Mouse (Mus musculus) heart, embryonic 15.5 days (tissue): ENCODE measurements around the gene Defb47. TPM values are rescaled to one million over a fixed set of nuclear protein-coding genes. Genes with fewer than 3 reads are reported as not detected.
A peak's percentile ranks its signal among the peaks of the same experiment; 100 is the strongest.

Source experiments
- ATAC-seq: fragments of 200-750 bp; cut with Nextera tagmentation; replicated peaks from 2 replicates; pipeline ENCODE4 v1.8.0; 2017; ENCODE audit warnings: low read depth, moderate TSS enrichment; ENCODE audit not compliant: insufficient number of reproducible peaks, insufficient read depth, low FRiP score
- H3K27ac ChIP-seq: fragments of 300-500 bp; sonication (generic); 2 replicates; pipeline ENCODE4 v1.5.1; 2015; ENCODE audit warnings: mild to moderate bottlenecking, inconsistent platforms
- H3K27me3 ChIP-seq: fragments of 300-500 bp; sonication (generic); 2 replicates; pipeline ENCODE4 v1.6.1; 2015; ENCODE audit warnings: inconsistent platforms
- H3K36me3 ChIP-seq: fragments of 300-500 bp; sonication (generic); 2 replicates; pipeline ENCODE4 v1.6.1; 2015; ENCODE audit warnings: mild to moderate bottlenecking, inconsistent platforms
- H3K4me1 ChIP-seq: fragments of 300-500 bp; sonication (generic); replicated peaks from 2 replicates; pipeline ENCODE4 v1.6.1; 2015; ENCODE audit warnings: inconsistent platforms
- H3K4me2 ChIP-seq: fragments of 300-500 bp; sonication (generic); 2 replicates; pipeline ENCODE4 v1.6.1; 2015; ENCODE audit warnings: inconsistent platforms, mild to moderate bottlenecking, moderate library complexity
- H3K4me3 ChIP-seq: fragments of 300-500 bp; sonication (generic); 2 replicates; pipeline ENCODE4 v1.5.1; 2015; ENCODE audit warnings: mild to moderate bottlenecking, inconsistent platforms
- H3K9ac ChIP-seq: fragments of 300-500 bp; sonication (generic); 2 replicates; pipeline ENCODE4 v1.6.1; 2015; ENCODE audit warnings: mild to moderate bottlenecking, inconsistent platforms
- H3K9me3 ChIP-seq: fragments of 300-500 bp; sonication (generic); replicated peaks from 2 replicates; pipeline ENCODE4 v1.6.1; 2016; ENCODE audit warnings: inconsistent platforms
- WGBS: fragments of 180-500 bp; shearing (Covaris S2); methylation state at CpG from one replicate; pipeline ENCODE4 v1.1.7; 2015; ENCODE audit warnings: mixed read lengths; 5-methylcytosine and 5-hydroxymethylcytosine counted together
- polyA plus RNA-seq: library from polyadenylated mRNA; unstranded; fragments of >200 nt; fragmentation: Nextera tagmentation; extraction: Ambion mirVana; gene quantifications from 2 replicates; pipeline ENCODE4 v1.2.1, GENCODE M21; 2015

Gene Defb47
- polyA plus RNA-seq, result not detected in 2 replicates

GRCm38 (mm10) chr14:62997777-62998176 lies at the start of gene Defb47:
Defb47 (plus strand) TSS chr14:62998077.
- Histone ChIP-seq H3K36me3 (no peaks in the 10 kb centered on the region), H3K27me3 (no peaks in the 10 kb centered on the region), H3K27ac (no peak within 1 kb of the TSS), H3K9ac (no peak within 1 kb of the TSS), H3K4me1 (peaks cover 6% of the 10 kb centered on the region; the same call in 1 of the 2 replicates), H3K9me3 (no peaks in the 10 kb centered on the region), H3K4me2 (no peak within 1 kb of the TSS), H3K4me3 (no peak within 1 kb of the TSS)
- WGBS, result 83% methylated on average over 8 of the region's 8 CpGs
- no peak for ATAC-seq

GRCm38 (mm10) chr14:62956091-62956490 lies 41.8 kb upstream of the Defb47 start:
- no peak overlapping the region for H3K4me2 ChIP-seq
- no peaks in the 10 kb centered on the region; the same call in 1 of the 2 replicates for H3K9me3 ChIP-seq
- ATAC-seq, result no peak
- whole genome bisulfite sequencing, result 78% methylated on average over 9 of the region's 9 CpGs
- no peak overlapping the region; the same call in 1 of the 2 replicates for H3K27ac ChIP-seq
- no peaks in the 10 kb centered on the region for H3K27me3 ChIP-seq
- no peaks in the 10 kb centered on the region; the same call in 1 of the 2 replicates for H3K4me1 ChIP-seq
- no peak overlapping the region for H3K4me3 ChIP-seq
- peaks cover 30% of the 10 kb centered on the region for H3K36me3 ChIP-seq
- H3K9ac ChIP-seq, result no peak overlapping the region

- Histone ChIP-seq H3K4me2 (no peak overlapping the region), H3K4me1 (peaks cover 13% of the 10 kb centered on the region), H3K9ac (no peak overlapping the region), H3K27ac (no peak overlapping the region), H3K36me3 (peaks cover 6% of the 10 kb centered on the region), H3K9me3 (no peaks in the 10 kb centered on the region; the same call in 1 of the 2 replicates), H3K27me3 (no peaks in the 10 kb centered on the region), H3K4me3 (no peak overlapping the region)
- ATAC-seq, result no peak
- WGBS, result 78% methylated on average over 4 of the region's 4 CpGs
Observed at GRCm38 (mm10) chr14:62963632-62964031, 34.2 kb upstream of the Defb47 start.

- no peaks in the 10 kb centered on the region for H3K9me3 ChIP-seq
- 0 out of 2 replicates have a peak overlapping the region, but pooled peaks have one; percentile 34 for H3K9ac ChIP-seq
- H3K4me2 ChIP-seq, result peak overlapping the region; percentile 56
- ATAC-seq, result peak; percentile 28; the same call in 1 of the 2 replicates
- 73% methylated on average over 5 of the region's 5 CpGs for WGBS
- peaks cover 13% of the 10 kb centered on the region for H3K4me1 ChIP-seq
- H3K4me3 ChIP-seq, result peak overlapping the region; percentile 37; the same call in 1 of the 2 replicates
- H3K27ac ChIP-seq, result no peak overlapping the region
- H3K27me3 ChIP-seq, result no peaks in the 10 kb centered on the region
- peaks cover 3% of the 10 kb centered on the region; the same call in 1 of the 2 replicates for H3K36me3 ChIP-seq
Observed at GRCm38 (mm10) chr14:62965342-62965741, 32.5 kb upstream of the Defb47 start.

- ATAC-seq, result no peak; the same call in 1 of the 2 replicates
- Histone ChIP-seq H3K9me3 (no peaks in the 10 kb centered on the region), H3K4me2 (peak overlapping the region; percentile 56), H3K4me3 (peak overlapping the region; percentile 37), H3K27me3 (no peaks in the 10 kb centered on the region), H3K36me3 (no peaks in the 10 kb centered on the region), H3K4me1 (peaks cover 13% of the 10 kb centered on the region), H3K9ac (0 out of 2 replicates have a peak overlapping the region, but pooled peaks have one; percentile 34), H3K27ac (no peak overlapping the region)
- 16% methylated on average over 15 of the region's 15 CpGs for WGBS
Observed at GRCm38 (mm10) chr14:62965811-62966520, 31.9 kb upstream of the Defb47 start.

GRCm38 (mm10) chr14:62975046-62975445 lies 22.8 kb upstream of the Defb47 start:
- Histone ChIP-seq H3K9ac (no peak overlapping the region), H3K36me3 (no peaks in the 10 kb centered on the region), H3K4me2 (no peak overlapping the region), H3K27me3 (no peaks in the 10 kb centered on the region), H3K27ac (no peak overlapping the region), H3K4me3 (no peak overlapping the region), H3K9me3 (no peaks in the 10 kb centered on the region), H3K4me1 (no peaks in the 10 kb centered on the region)
- 14% methylated on average over 5 of the region's 5 CpGs for WGBS
- ATAC-seq, result no peak

GRCm38 (mm10) chr14:62979815-62980214 lies 18.1 kb upstream of the Defb47 start:
- no peak overlapping the region for H3K4me2 ChIP-seq
- H3K27ac ChIP-seq, result no peak overlapping the region
- 70% methylated on average over 1 of the region's 1 CpGs for WGBS
- H3K9me3 ChIP-seq, result no peaks in the 10 kb centered on the region
- H3K27me3 ChIP-seq, result no peaks in the 10 kb centered on the region
- H3K36me3 ChIP-seq, result no peaks in the 10 kb centered on the region
- H3K9ac ChIP-seq, result no peak overlapping the region
- H3K4me1 ChIP-seq, result no peaks in the 10 kb centered on the region
- H3K4me3 ChIP-seq, result no peak overlapping the region
- no peak for ATAC-seq

- no peaks in the 10 kb centered on the region for H3K9me3 ChIP-seq
Observed at GRCm38 (mm10) chr14:62984410-62984809, 13.5 kb upstream of the Defb47 start, which contains the start of gene Defb48. Defb48 (minus strand) TSS chr14:62984510.

GRCm38 (mm10) chr14:62991271-62991670 lies 6.6 kb upstream of the Defb47 start:
- no peak for ATAC-seq
- Histone ChIP-seq H3K4me3 (no peak overlapping the region), H3K9ac (no peak overlapping the region), H3K4me2 (no peak overlapping the region), H3K4me1 (0 out of 2 replicates have a peak, but pooled peaks cover 4% of the 10 kb centered on the region), H3K27me3 (no peaks in the 10 kb centered on the region), H3K27ac (no peak overlapping the region), H3K36me3 (no peaks in the 10 kb centered on the region), H3K9me3 (no peaks in the 10 kb centered on the region)
- WGBS, result 48% methylated on average over 3 of the region's 3 CpGs

More at GRCm38 (mm10) chr14:62984410-62984809, 13.5 kb upstream of the Defb47 start, which contains the start of gene Defb48:
- no peaks in the 10 kb centered on the region for H3K36me3 ChIP-seq
- H3K27ac ChIP-seq, result no peak within 1 kb of the TSS
- no peak within 1 kb of the TSS for H3K4me3 ChIP-seq
- 51% methylated on average over 1 of the region's 1 CpGs for WGBS
- no peaks in the 10 kb centered on the region for H3K4me1 ChIP-seq
- H3K4me2 ChIP-seq, result no peak within 1 kb of the TSS
- H3K9ac ChIP-seq, result no peak within 1 kb of the TSS
- H3K27me3 ChIP-seq, result no peaks in the 10 kb centered on the region
- ATAC-seq, result no peak

GRCm38 (mm10) chr14:62991849-62992510 lies 5.9 kb upstream of the Defb47 start:
- no peak for ATAC-seq
- H3K27ac ChIP-seq, result no peak overlapping the region
- H3K36me3 ChIP-seq, result no peaks in the 10 kb centered on the region
- H3K9ac ChIP-seq, result no peak overlapping the region
- no peaks in the 10 kb centered on the region for H3K27me3 ChIP-seq
- no peak overlapping the region for H3K4me2 ChIP-seq
- H3K4me3 ChIP-seq, result no peak overlapping the region
- WGBS, result 61% methylated on average over 7 of the region's 7 CpGs
- H3K9me3 ChIP-seq, result no peaks in the 10 kb centered on the region
- 0 out of 2 replicates have a peak, but pooled peaks cover 4% of the 10 kb centered on the region for H3K4me1 ChIP-seq

GRCm38 (mm10) chr14:62998977-62999376 lies 1.1 kb downstream of the Defb47 start:
- Histone ChIP-seq H3K27ac (no peak overlapping the region), H3K9me3 (no peaks in the 10 kb centered on the region), H3K36me3 (no peaks in the 10 kb centered on the region), H3K4me2 (no peak overlapping the region), H3K4me3 (no peak overlapping the region), H3K27me3 (no peaks in the 10 kb centered on the region), H3K4me1 (peaks cover 11% of the 10 kb centered on the region; the same call in 1 of the 2 replicates), H3K9ac (no peak overlapping the region)
- ATAC-seq, result no peak
- 87% methylated on average over 4 of the region's 4 CpGs for WGBS
